Mouse (Mus musculus) liver, adult 2 months (tissue): ENCODE results near the gene Cdkn2d.

Experiments
- CTCF ChIP-seq: fragments of 200-500 bp; IDR thresholded peaks from 2 replicates; pipeline ENCODE4 v1.5.1; 2011; ENCODE audit warnings: low read depth, low read length, control low read depth
- POLR2A ChIP-seq: fragments of 200-500 bp; IDR thresholded peaks from 2 replicates; pipeline ENCODE4 v1.6.1; 2011; ENCODE audit warnings: low read length, control low read depth; ENCODE audit not compliant: insufficient read depth; ENCODE audit errors: extremely low read depth

DNA sequence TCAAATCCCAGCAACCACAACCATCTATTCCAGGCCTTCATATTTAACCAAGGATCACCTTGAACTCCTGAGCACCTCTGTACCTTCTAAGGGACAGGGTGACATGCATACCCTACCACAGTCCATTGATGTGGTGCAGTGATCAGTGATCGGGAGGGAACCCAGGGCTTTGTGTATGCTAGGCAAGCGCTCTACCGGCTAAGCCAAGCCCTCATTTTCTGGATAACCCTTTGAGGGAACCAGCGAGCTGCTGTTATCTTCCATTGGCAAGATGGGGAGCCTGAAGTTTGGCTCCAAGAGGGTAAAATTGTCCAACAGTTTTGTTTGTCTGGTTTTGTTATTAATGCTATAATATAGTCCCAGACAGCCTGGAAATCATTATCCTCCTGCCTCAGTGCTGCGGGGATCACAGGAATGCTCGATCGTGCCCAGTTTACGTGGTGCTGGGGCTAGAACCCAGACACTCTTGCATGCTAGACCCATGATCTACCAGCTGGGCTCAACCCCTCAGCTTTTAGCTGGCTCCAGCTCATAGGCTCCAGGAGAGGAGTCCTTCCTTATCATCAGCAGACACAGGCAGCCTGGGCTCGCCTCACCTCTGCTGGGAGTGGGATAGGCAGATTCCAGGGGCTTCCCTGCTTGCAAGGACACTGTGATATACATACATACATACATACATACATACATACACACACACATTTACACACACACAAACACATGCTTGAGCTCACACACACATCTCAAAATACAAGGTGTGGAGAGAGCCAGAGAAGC, 23.3 kb upstream of the Cdkn2d start:
- TF ChIP-seq CTCF (no peak), POLR2A (no peak)
